Mouse (Mus musculus): ENCODE measurements around the gene Nectin3. TPM values are rescaled to one million over a fixed set of nuclear protein-coding genes. Genes with fewer than 3 reads are reported as not detected.
"Not testable (repeated sequence)": the region's sequence is repeated elsewhere in the genome, so short reads cannot be mapped to it uniquely, and the experiment has no call there.

Nectin3 gene
- polyA plus RNA-seq, 1 experiment from 2014 or later: 30.6 TPM

DNA sequence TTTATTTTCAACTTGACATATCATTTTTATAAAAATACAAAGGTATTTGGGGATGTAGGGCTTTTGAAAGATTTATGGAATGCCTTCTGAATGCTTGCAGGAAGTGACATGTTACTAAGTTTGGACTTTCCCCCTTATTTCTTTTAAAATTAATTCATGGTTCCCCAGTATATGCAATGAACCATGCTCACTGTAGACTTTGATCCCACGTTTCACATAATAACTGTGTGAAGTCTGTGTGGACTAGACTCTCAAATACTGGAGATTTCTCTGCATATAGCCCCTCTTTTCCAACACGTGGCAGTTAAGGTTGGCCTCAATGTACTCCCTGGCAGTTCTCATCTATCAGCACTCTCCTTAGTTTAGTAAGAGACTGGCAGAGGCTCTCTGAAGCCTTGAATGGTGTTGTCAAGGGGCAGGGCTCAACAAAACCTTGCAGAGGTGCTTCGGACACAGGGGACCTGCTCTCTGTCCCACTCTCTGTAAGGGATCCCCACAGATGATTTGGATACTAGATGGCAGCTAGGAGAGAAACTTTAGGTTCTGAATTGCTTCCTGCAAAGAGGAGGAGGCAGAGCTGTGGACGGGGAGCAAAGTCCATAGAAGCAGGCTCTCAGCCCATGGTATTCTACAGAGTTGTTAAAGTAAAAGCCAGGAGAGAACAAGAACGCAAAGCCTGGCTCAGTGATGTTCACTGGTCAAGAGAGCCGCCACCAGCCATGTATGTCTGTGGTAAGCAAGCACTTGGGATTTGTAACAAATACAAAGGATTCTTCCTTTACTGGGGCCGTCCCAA, 91.3 kb downstream of the Nectin3 start:
- H3K4me3 ChIP-seq: no peak overlapping the region
- H3K9me3 ChIP-seq: no peaks in the 10 kb centered on the region
- WGBS: 88% methylated on average over 7 of the region's 7 CpGs
- H3K27me3 ChIP-seq (ENCODE audit: poor library complexity, severe bottlenecking): no peaks in the 10 kb centered on the region
- no peak overlapping the region for H3K27ac ChIP-seq
- peaks cover 32% of the 10 kb centered on the region for H3K36me3 ChIP-seq (replicated peaks)
- DNase-seq (ENCODE audit: extremely low spot score, low spot score): no peak
- peaks cover 19% of the 10 kb centered on the region for H3K4me1 ChIP-seq

DNA sequence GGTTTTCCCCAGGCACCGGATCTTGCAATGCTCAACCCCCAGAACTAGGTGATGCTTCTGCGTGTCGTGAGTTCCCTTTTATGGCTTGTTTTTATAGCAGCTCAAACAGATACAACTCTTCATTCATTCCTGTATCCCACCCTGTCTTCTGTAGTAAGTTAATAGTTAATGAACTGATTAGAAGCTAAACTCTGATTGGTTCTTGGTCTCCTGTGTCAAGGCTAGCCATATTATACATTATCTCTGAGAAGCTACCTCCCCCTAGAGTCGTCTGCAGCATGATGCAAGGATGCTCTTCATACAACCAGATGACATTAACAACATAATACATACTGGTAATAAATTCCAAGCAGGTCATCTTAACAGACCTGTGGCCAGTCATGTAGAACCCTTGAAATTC, 100.4 kb downstream of the Nectin3 start:
- WGBS: 94% methylated on average over 4 of the region's 4 CpGs
- Histone ChIP-seq H3K27ac (no peak overlapping the region), H3K4me3 (no peak overlapping the region), H3K36me3 (replicated peaks) (peaks cover 73% of the 10 kb centered on the region), H3K27me3 (ENCODE audit: poor library complexity, severe bottlenecking) (no peaks in the 10 kb centered on the region), H3K9me3 (no peaks in the 10 kb centered on the region), H3K4me1 (no peaks in the 10 kb centered on the region)
- no peak for DNase-seq (ENCODE audit: extremely low spot score, low spot score)

DNA sequence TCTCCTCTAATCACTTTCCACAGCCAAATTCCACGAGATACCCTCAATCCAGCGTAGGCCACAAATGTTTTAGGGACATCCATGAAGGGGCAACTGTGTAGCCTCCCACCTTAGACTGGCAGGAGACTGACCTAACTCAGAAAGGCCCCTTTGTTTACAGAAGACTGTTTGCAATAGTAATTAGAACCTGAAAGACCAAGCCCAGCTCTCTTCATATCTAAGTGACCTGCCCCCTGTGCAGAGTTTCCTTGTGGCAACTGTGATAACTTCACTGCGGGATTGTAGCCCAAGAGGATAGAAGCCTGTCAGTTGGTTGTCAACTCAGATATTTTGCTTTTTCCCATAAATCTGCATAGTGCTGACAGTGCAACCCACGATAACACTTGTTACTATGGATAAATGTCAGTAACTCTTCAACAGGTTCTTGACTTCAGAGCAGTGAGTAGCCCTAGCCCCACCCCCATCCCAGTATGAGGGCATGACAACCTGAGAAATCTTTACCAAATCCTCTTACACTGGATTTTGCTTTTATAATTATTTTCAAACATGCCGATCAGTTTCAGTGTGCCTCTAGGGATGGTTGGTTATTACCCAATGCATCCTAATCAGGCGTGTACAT, 108.8 kb downstream of the Nectin3 start:
- DNase-seq (ENCODE audit: extremely low spot score, low spot score): no peak
- H3K27me3 ChIP-seq (ENCODE audit: poor library complexity, severe bottlenecking): no peaks in the 10 kb centered on the region
- H3K4me3 ChIP-seq: no peak overlapping the region
- no peaks in the 10 kb centered on the region for H3K9me3 ChIP-seq
- WGBS: 61% methylated on average over 6 of the region's 6 CpGs
- H3K4me1 ChIP-seq: peaks cover 33% of the 10 kb centered on the region
- peaks cover 29% of the 10 kb centered on the region for H3K36me3 ChIP-seq (replicated peaks)
- H3K27ac ChIP-seq: peak overlapping the region; percentile 16; the same call in 1 of the 2 replicates

DNA sequence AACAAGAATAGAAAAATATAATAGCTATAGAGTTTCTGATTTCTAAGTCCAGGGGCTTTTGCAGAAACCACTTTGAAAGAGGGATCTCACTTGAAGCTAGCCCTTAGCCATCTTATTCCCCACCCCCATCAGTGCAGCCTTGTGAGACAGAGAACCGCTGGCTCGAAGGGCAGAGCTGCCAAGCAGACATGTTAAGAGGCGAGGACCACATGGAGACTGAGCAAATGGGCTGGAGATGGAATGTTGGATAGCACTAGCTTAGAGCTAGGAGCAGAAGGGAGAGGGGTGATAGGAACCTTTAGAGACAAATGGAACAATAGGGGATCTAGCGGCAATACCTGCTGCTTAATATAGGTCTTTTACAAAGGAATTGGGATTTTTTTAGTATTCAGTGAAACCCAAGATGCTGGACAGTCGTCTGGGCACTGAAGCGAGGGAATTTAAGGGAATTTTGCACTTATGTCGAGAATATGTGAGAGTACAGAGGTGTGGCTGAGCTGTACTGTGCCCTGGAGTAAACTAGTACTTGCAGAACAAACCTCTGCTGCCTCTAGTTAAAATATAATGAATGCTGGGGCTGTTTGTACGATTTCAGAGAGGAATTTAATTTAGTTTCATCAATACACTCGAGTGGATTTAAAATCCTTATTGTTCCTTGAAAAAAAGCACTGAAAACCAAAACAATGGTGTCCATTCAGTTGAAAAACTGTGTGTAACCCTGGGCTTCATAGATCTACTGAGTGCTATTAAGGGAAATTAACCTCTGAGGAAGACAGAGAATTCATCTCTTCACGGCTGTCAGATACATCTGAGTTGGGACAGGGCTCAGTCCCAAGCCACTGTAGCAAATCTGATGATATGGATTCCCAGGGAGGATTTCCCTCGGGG, 109.6 kb downstream of the Nectin3 start:
- no peak for DNase-seq (ENCODE audit: extremely low spot score, low spot score)
- Histone ChIP-seq H3K27ac (peak overlapping the region; percentile 16; the same call in 1 of the 2 replicates), H3K9me3 (no peaks in the 10 kb centered on the region), H3K4me1 (peaks cover 33% of the 10 kb centered on the region), H3K27me3 (ENCODE audit: poor library complexity, severe bottlenecking) (no peaks in the 10 kb centered on the region), H3K4me3 (no peak overlapping the region), H3K36me3 (replicated peaks) (peaks cover 23% of the 10 kb centered on the region)
- WGBS: 37% methylated on average over 11 of the region's 11 CpGs

DNA sequence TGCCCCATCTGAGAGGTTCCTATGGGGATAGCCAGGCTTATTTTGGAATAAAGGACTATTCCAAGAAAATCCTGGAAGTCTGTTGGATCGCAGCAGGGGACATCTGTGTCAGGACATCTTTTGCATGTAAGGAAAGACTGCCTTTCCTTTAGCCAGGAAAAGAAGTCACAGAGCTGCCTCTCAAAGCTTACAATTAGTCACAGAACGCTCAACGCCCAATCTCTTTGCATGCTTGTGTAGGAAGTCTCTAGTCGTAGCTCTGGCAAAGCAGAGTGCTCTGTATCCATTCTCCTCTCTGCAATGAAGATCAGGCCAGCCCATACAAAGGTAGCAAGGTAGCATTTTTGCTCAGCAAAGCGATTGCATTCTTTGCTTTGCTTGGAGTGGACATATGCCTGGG, 114.0 kb downstream of the Nectin3 start:
- H3K27ac ChIP-seq: no peak overlapping the region
- H3K27me3 ChIP-seq (ENCODE audit: poor library complexity, severe bottlenecking): no peaks in the 10 kb centered on the region
- DNase-seq (ENCODE audit: extremely low spot score, low spot score): no peak
- no peak overlapping the region for H3K4me3 ChIP-seq
- no peaks in the 10 kb centered on the region for H3K36me3 ChIP-seq (replicated peaks)
- H3K9me3 ChIP-seq: no peaks in the 10 kb centered on the region
- WGBS: 89% methylated on average over 5 of the region's 5 CpGs
- H3K4me1 ChIP-seq: peaks cover 14% of the 10 kb centered on the region

DNA sequence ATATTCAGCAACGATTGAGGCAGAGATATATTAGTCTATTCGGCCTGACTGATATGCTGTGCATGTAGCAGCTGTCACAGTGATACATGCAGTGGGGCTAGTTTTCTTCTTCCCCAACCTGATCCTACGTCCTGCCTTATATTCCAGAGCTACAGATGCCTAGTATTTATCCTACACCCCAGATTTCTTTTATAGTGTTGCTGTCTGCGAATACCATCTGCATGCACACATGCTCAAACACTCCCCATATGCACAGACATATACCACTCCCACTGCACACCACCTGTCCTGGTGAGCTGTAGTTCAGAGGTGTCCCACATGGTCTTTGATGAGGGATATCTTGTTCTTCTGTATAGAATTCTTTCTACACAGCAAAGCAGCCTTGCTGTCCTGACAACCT, 115.0 kb downstream of the Nectin3 start:
- WGBS: 92% methylated on average over 4 of the region's 4 CpGs
- H3K4me3 ChIP-seq: no peak overlapping the region
- no peaks in the 10 kb centered on the region for H3K27me3 ChIP-seq (ENCODE audit: poor library complexity, severe bottlenecking)
- no peaks in the 10 kb centered on the region for H3K9me3 ChIP-seq
- peaks cover 5% of the 10 kb centered on the region for H3K4me1 ChIP-seq
- no peaks in the 10 kb centered on the region for H3K36me3 ChIP-seq (replicated peaks)
- H3K27ac ChIP-seq: no peak overlapping the region
- no peak for DNase-seq (ENCODE audit: extremely low spot score, low spot score)

DNA sequence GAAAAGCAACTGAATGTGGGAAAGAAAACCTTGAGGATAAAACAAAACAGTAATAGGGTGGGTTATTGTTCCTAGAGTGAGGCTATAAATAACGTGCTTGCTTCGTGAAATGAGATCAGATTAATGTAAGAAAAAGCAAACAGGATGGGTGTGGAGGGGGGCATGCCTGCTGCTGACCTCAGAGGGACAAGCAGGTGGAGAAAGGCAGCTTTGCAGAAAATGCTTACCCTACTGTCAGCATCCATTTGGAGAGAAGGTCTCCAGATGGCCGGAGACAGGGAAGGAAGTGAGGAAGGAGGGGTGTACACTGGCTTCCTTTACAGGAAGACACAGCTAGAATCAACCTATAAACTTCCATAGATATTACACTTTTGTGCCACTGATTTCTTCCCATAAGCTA, 121.8 kb downstream of the Nectin3 start:
- no peak for DNase-seq (ENCODE audit: extremely low spot score, low spot score)
- H3K4me3 ChIP-seq: no peak overlapping the region
- H3K36me3 ChIP-seq (replicated peaks): no peaks in the 10 kb centered on the region
- WGBS: 93% methylated on average over 3 of the region's 3 CpGs
- H3K27ac ChIP-seq: no peak overlapping the region
- no peaks in the 10 kb centered on the region for H3K27me3 ChIP-seq (ENCODE audit: poor library complexity, severe bottlenecking)
- no peaks in the 10 kb centered on the region for H3K4me1 ChIP-seq
- H3K9me3 ChIP-seq: no peaks in the 10 kb centered on the region

DNA sequence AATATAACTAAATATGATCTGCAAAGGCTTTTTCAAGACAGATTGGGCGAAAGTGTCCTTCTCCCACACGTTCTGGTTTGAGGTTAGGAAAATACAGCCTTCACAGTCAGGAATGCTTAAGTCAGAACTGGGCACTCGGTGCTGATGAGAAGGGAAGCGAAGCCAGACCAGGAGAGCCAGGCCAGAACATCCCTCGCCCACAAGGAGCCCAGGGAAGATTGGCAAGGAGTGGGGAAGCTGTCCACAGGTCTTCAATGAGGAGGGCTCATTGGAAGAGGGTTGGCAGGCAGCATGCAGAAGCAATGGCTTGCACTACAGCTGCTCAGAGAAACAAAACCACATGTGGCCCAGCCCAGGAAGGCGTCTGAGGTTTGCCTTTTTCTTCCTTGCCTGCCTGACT, 136.3 kb downstream of the Nectin3 start:
- WGBS: 72% methylated on average over 6 of the region's 6 CpGs
- no peak for DNase-seq (ENCODE audit: extremely low spot score, low spot score)

DNA sequence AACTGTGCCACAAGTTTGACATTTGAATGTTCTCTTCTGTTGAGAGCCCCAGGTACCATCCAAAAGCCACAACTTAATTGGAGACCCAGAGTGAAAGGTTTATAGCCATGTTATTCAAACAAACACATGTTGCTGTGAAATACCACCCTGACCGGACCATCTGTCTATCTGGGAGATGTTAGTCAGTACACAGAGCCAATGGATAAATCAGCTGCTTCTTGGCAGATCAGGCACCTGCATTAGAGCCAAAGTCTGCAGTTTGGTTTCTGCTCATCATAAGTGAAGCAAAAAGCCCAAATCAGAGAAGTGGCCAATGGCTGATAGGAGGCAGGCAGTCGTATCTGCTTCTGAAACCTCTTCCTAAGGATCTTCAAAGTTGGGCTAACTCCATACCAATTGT, 140.7 kb downstream of the Nectin3 start:
- not testable (repeated sequence) for H3K4me3 ChIP-seq; H3K36me3 ChIP-seq (replicated peaks); H3K9me3 ChIP-seq; DNase-seq (ENCODE audit: extremely low spot score, low spot score); H3K27ac ChIP-seq; H3K27me3 ChIP-seq (ENCODE audit: poor library complexity, severe bottlenecking)
- WGBS: 90% methylated on average over 2 of the region's 2 CpGs
- peaks cover 12% of the 10 kb centered on the region for H3K4me1 ChIP-seq

More for the DNA sequence above, 136.3 kb downstream of the Nectin3 start:
- H3K4me3 ChIP-seq: no peak overlapping the region
- H3K36me3 ChIP-seq (replicated peaks): no peaks in the 10 kb centered on the region
- peaks cover 12% of the 10 kb centered on the region for H3K4me1 ChIP-seq
- 0 out of 2 replicates have a peak overlapping the region, but pooled peaks have one; percentile 26 for H3K27ac ChIP-seq
- H3K9me3 ChIP-seq: no peaks in the 10 kb centered on the region
- no peaks in the 10 kb centered on the region for H3K27me3 ChIP-seq (ENCODE audit: poor library complexity, severe bottlenecking)

DNA sequence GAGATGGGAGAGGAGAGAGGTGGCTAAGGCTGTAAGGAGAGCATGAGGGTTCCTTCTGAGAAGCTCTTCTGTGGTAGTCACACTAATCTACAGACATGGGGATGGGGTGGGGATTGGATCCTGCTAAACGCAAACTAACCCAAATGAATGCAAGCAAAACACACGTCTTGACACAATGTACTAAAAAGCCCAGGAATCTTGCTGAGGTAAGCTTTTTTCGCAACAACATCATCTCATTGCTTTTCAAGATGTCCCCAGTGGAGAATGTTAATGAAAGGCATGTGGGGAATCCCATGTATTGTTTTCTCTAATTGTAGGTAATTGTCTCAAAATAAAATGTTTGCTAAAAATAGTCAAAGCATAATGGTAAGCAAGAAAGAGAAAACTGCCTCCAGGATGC, 141.7 kb downstream of the Nectin3 start:
- Histone ChIP-seq H3K9me3 (peaks cover 3% of the 10 kb centered on the region; the same call in 1 of the 2 replicates), H3K27ac (no peak overlapping the region), H3K36me3 (replicated peaks) (no peaks in the 10 kb centered on the region), H3K4me1 (peaks cover 3% of the 10 kb centered on the region), H3K27me3 (ENCODE audit: poor library complexity, severe bottlenecking) (no peaks in the 10 kb centered on the region), H3K4me3 (no peak overlapping the region)
- WGBS: 58% methylated on average over 3 of the region's 3 CpGs
- no peak for DNase-seq (ENCODE audit: extremely low spot score, low spot score)
